Mouse (Mus musculus) lung, embryonic 15.5 days (tissue): ENCODE measurements around the gene Srxn1. TPM values are rescaled to one million over a fixed set of nuclear protein-coding genes. Genes with fewer than 3 reads are reported as not detected.

Source experiments
- ATAC-seq: fragments of 200-750 bp; cut with Nextera tagmentation; 2 replicates; pipeline ENCODE4 v1.8.0; 2017; ENCODE audit warnings: moderate number of reproducible peaks, borderline replicate concordance; ENCODE audit not compliant: low FRiP score, low TSS enrichment; ENCODE audit errors: extremely low read depth
- H3K27ac ChIP-seq: fragments of 300-500 bp; sonication (generic); 2 replicates; pipeline ENCODE4 v1.5.1; 2015; ENCODE audit warnings: moderate library complexity, mild to moderate bottlenecking, inconsistent platforms
- H3K27me3 ChIP-seq: fragments of 300-500 bp; sonication (generic); 2 replicates; pipeline ENCODE4 v1.6.1; 2015; ENCODE audit warnings: inconsistent platforms
- H3K36me3 ChIP-seq: fragments of 300-500 bp; sonication (generic); 2 replicates; pipeline ENCODE4 v1.6.1; 2015; ENCODE audit warnings: inconsistent platforms
- H3K4me1 ChIP-seq: fragments of 300-500 bp; sonication (generic); 2 replicates; pipeline ENCODE4 v1.6.1; 2015; ENCODE audit warnings: inconsistent platforms
- H3K4me2 ChIP-seq: fragments of 300-500 bp; sonication (generic); 2 replicates; pipeline ENCODE4 v1.6.1; 2015; ENCODE audit warnings: inconsistent platforms, mild to moderate bottlenecking, moderate library complexity
- H3K4me3 ChIP-seq: fragments of 300-500 bp; sonication (generic); 2 replicates; pipeline ENCODE4 v1.5.1; 2015; ENCODE audit warnings: mild to moderate bottlenecking, inconsistent platforms
- H3K9ac ChIP-seq: fragments of 300-500 bp; sonication (generic); 2 replicates; pipeline ENCODE4 v1.6.1; 2015; ENCODE audit warnings: inconsistent platforms
- H3K9me3 ChIP-seq: fragments of 300-500 bp; sonication (generic); 2 replicates; pipeline ENCODE4 v1.6.1; 2016; ENCODE audit warnings: inconsistent platforms
- WGBS: fragments of 180-500 bp; shearing (Covaris S2); methylation state at CpG from one replicate; pipeline ENCODE4 v1.1.7; 2015; 5-methylcytosine and 5-hydroxymethylcytosine counted together
- polyA plus RNA-seq: library from polyadenylated mRNA; unstranded; fragments of >200 nt; fragmentation: Nextera tagmentation; extraction: Ambion mirVana; gene quantifications from 2 replicates; pipeline ENCODE4 v1.2.1, GENCODE M21; 2015

Gene Srxn1
- polyA plus RNA-seq, 1 experiment from 2014 or later: 7.7 TPM

DNA sequence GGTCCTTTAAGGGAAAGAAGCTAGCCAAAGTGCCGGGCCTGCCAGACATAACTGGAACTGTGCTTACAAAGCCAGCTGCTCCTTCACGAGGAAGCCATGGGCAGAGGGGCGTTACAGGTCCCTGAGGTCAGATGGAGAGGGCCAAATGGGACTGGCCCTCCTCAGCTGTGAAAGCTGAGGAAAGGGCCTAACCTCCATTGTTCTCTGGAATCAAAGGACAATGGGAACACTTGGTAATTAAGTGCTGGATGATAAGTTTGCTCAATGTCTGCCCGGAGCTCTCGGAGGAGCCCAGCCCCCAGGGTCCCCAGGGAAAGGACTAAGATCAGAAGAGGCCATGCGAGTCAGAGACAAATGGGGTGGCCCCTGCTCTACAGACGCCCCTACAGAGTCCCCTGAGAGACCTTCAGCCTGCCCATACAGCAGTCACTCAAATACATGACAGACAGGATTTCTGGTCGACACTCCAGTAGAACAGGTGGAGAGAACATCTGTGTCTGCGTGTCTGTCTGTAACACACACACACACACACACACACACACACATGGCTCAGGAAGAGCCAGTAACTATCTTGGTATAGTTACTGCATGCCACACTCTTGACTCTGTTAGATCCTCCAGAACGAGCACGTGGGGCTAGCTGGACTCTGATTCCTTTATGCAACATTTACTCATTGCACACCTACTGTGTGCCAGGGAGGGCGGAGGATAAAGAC lies 13.8 kb upstream of the Srxn1 start:
- H3K27me3 ChIP-seq: peaks cover 71% of the 10 kb centered on the region
- WGBS: 32% methylated on average over 12 of the region's 12 CpGs

DNA sequence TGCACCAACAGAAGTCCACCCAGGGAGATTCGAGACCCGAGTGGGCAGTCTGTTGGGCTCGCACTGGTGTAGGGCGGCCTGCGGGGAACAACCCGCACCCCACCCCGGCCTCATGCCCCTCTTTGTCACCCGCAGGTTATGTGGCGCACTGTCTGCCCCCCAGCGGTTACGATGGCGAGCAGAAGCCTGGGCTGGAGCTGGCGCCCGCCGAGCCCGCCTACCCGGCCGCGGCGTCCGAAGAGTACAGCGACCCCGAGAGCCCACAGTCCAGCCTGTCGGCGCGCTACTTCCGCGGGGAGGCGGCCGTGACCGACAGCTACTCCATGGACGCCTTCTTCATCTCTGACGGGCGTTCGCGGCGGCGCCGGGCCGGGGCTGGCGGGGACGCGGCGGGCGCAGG lies 12.4 kb upstream of the Srxn1 start:
- peak overlapping the region; percentile 39 for H3K4me3 ChIP-seq
- H3K9ac ChIP-seq: no peak overlapping the region
- no peak for ATAC-seq
- H3K4me2 ChIP-seq: peak overlapping the region; percentile 63
- H3K36me3 ChIP-seq: no peaks in the 10 kb centered on the region
- no peak overlapping the region for H3K27ac ChIP-seq
- WGBS: 5% methylated on average over 43 of the region's 45 CpGs
- peaks cover 83% of the 10 kb centered on the region for H3K27me3 ChIP-seq
- peaks cover 7% of the 10 kb centered on the region for H3K4me1 ChIP-seq
- H3K9me3 ChIP-seq: no peaks in the 10 kb centered on the region

More for the DNA sequence above, 13.8 kb upstream of the Srxn1 start:
- H3K4me2 ChIP-seq: no peak overlapping the region
- no peak for ATAC-seq
- H3K9ac ChIP-seq: no peak overlapping the region
- no peak overlapping the region for H3K27ac ChIP-seq
- peaks cover 7% of the 10 kb centered on the region for H3K4me1 ChIP-seq
- H3K4me3 ChIP-seq: no peak overlapping the region
- H3K9me3 ChIP-seq: no peaks in the 10 kb centered on the region
- no peaks in the 10 kb centered on the region for H3K36me3 ChIP-seq

DNA sequence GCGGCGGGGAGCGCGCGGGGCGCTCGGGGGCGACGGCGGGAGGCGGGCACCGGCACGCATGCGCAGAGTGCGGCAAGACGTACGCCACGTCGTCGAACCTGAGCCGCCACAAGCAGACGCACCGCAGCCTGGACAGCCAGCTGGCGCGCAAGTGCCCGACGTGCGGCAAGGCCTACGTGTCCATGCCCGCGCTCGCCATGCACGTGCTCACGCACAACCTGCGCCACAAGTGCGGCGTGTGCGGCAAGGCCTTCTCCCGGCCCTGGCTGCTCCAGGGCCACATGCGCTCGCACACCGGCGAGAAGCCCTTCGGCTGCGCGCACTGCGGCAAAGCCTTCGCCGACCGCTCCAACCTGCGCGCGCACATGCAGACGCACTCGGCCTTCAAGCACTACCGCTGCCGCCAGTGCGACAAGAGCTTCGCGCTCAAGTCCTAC lies 11.9 kb upstream of the Srxn1 start:
- H3K9me3 ChIP-seq: no peaks in the 10 kb centered on the region
- no peak overlapping the region for H3K27ac ChIP-seq
- no peaks in the 10 kb centered on the region for H3K36me3 ChIP-seq
- WGBS: 7% methylated on average over 60 of the region's 60 CpGs
- peak overlapping the region; percentile 63 for H3K4me2 ChIP-seq
- ATAC-seq: no peak
- H3K9ac ChIP-seq: no peak overlapping the region
- H3K4me3 ChIP-seq: peak overlapping the region; percentile 39
- H3K27me3 ChIP-seq: peaks cover 87% of the 10 kb centered on the region
- H3K4me1 ChIP-seq: peaks cover 7% of the 10 kb centered on the region

DNA sequence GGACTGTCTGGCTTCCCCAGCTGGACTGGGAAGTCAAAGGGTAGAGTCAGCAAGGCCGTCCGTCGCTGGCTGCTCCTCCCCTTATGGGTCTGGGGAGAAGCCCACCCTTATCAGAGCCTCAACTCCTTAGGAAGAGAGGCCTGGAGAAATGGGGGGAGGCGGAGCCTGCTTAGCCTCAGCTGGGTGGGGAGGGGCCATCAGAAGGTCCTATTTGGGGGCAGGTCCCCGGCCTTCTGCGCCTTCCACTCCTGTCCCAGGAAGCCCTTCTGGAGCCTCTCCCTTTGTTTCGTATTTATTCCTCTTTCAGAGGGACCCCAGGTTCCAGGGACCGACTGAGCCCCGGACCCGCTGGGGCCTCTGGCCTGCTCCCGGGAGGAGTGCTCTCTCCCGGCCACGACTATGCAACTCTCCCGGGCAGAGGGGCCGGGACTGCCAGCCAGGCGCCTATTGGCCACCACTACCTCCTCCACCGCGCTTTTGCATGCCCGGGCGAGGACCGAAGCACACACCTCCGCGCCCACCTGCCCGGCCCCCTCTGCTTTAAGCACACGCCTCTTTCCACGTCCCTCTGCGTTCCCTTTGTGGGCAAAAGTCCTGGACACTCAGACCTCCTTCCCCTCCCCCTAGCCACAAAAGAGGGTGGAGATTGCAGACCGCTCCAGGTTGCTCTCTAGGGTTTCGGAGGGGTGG lies 10.3 kb upstream of the Srxn1 start:
- Histone ChIP-seq H3K4me2 (peak overlapping the region; percentile 41), H3K4me1 (peaks cover 7% of the 10 kb centered on the region), H3K27ac (no peak overlapping the region), H3K4me3 (no peak overlapping the region; the same call in 1 of the 2 replicates), H3K36me3 (no peaks in the 10 kb centered on the region), H3K9ac (no peak overlapping the region), H3K9me3 (no peaks in the 10 kb centered on the region), H3K27me3 (peaks cover 83% of the 10 kb centered on the region)
- ATAC-seq: peak; percentile 29; the same call in 1 of the 2 replicates
- WGBS: 4% methylated on average over 29 of the region's 29 CpGs

DNA sequence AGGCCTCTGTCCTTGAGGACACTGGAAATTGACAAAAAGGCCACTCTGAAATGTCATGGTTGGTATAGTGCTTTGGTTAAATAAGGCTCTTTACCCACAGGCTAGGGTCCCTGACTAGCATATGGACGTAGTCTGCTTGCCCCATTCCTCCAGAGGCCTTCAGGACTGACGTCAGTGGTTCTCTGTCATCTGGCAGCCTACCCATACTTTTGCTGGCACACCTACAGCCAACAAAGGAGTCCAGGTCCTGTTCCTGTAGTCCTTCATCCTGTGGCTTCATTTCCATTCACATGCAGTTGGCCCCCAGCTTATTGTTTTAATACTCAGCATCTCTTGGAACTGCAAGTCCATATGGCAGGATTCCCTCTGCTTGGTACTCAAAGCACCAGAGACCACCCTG lies 8.4 kb upstream of the Srxn1 start:
- H3K9me3 ChIP-seq: no peaks in the 10 kb centered on the region
- no peak overlapping the region for H3K4me2 ChIP-seq
- H3K4me3 ChIP-seq: no peak overlapping the region
- H3K36me3 ChIP-seq: no peaks in the 10 kb centered on the region
- no peak overlapping the region for H3K27ac ChIP-seq
- H3K9ac ChIP-seq: no peak overlapping the region
- peaks cover 7% of the 10 kb centered on the region for H3K4me1 ChIP-seq
- ATAC-seq: no peak
- 73% methylated on average over 2 of the region's 2 CpGs for WGBS
- peaks cover 70% of the 10 kb centered on the region for H3K27me3 ChIP-seq

DNA sequence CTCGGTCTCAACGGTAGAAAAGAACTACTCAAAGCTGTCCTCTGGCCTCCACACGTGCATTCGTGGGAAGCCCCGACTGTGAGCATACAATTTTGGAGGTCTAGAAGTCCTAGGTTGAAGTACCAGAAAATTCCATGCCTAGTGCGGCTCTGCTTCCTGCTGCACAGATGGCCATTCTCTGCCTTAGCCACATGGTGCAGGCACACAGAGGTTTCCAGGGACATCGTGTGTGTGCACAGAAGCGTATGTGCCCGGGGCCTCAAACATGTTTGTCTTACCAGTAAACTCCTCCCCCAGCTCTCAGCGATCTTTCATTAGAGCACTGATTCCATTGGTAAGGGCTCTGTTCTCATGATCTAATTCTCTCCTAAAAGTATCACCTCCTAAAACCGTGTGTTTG lies 7.4 kb upstream of the Srxn1 start:
- Histone ChIP-seq H3K4me3 (no peak overlapping the region), H3K9ac (no peak overlapping the region), H3K4me2 (no peak overlapping the region), H3K36me3 (no peaks in the 10 kb centered on the region), H3K9me3 (no peaks in the 10 kb centered on the region), H3K4me1 (peaks cover 7% of the 10 kb centered on the region), H3K27me3 (peaks cover 62% of the 10 kb centered on the region), H3K27ac (no peak overlapping the region)
- ATAC-seq: no peak
- 69% methylated on average over 11 of the region's 11 CpGs for WGBS

DNA sequence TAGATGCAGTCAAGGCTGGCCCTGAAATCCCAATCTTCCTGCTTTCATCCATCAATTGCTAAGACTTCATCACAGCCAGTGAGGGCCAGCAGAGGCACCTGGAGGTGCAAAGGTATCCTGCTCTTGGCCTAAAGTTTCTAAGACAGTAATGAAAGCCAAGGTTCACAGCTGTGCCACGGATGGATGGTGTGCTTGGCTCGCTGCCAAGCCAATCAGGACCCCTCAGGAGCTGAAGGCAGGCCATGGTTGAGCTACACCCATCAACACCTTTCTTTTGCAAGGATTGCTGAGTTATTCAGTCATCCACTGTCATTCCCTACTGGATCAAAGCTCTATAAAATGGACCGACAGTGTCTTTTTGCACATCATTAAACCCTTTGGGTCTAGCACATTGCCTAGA lies 5.8 kb upstream of the Srxn1 start:
- no peak overlapping the region for H3K4me3 ChIP-seq
- no peak overlapping the region for H3K9ac ChIP-seq
- H3K4me2 ChIP-seq: no peak overlapping the region
- no peaks in the 10 kb centered on the region for H3K9me3 ChIP-seq
- no peaks in the 10 kb centered on the region for H3K36me3 ChIP-seq
- peaks cover 48% of the 10 kb centered on the region for H3K27me3 ChIP-seq
- no peaks in the 10 kb centered on the region for H3K4me1 ChIP-seq
- 50% methylated on average over 3 of the region's 3 CpGs for WGBS
- H3K27ac ChIP-seq: no peak overlapping the region
- ATAC-seq: no peak

DNA sequence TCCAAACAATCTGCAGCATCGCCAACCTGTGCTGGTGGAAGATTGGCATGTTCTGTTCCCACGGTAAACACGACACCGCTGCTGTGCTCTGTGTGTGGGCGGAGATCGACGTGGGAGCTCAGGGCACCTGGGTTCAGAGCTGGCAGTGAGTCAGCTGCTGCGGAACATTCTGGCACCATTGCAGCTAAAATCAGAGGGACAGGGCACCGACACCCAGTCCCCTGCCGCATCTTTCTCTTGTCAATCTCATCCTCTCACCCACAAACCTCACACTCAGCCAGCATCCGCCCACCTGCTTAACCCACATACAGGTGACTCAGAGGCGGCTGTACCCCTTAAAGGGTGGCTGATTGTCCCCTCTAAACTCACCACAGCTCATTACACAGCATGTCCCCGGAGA lies 3.6 kb upstream of the Srxn1 start:
- peaks cover 26% of the 10 kb centered on the region for H3K27me3 ChIP-seq
- WGBS: 68% methylated on average over 13 of the region's 13 CpGs
- ATAC-seq: no peak

DNA sequence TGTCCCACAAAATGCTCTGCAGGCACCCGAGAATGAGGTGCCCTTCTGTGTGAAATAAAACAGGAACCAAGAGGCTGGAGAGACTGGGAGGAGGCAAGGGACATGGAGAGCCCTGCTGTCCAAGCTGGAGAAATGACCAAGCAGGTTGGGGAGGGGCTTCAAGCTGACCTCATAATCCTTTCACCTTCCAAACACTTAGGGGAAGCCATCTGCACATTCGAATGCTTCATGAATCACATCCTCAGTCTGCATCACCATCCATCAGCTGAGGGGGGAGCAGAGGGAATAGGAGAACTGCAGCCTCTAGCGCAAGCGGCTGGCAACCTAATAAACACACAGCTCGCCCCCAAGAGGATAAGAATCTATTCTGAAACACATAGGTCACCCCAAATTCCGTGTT lies 2.9 kb upstream of the Srxn1 start:
- Histone ChIP-seq H3K9ac (no peak overlapping the region), H3K4me2 (no peak overlapping the region), H3K36me3 (no peaks in the 10 kb centered on the region), H3K27ac (no peak overlapping the region), H3K9me3 (no peaks in the 10 kb centered on the region), H3K4me3 (no peak overlapping the region), H3K4me1 (peaks cover 9% of the 10 kb centered on the region; the same call in 1 of the 2 replicates), H3K27me3 (peaks cover 21% of the 10 kb centered on the region)
- 54% methylated on average over 6 of the region's 6 CpGs for WGBS
- ATAC-seq: no peak

More for the DNA sequence above, 3.6 kb upstream of the Srxn1 start:
- H3K9ac ChIP-seq: no peak overlapping the region
- H3K27ac ChIP-seq: no peak overlapping the region
- no peak overlapping the region for H3K4me2 ChIP-seq
- no peaks in the 10 kb centered on the region for H3K9me3 ChIP-seq
- peaks cover 9% of the 10 kb centered on the region; the same call in 1 of the 2 replicates for H3K4me1 ChIP-seq
- no peaks in the 10 kb centered on the region for H3K36me3 ChIP-seq
- H3K4me3 ChIP-seq: no peak overlapping the region

DNA sequence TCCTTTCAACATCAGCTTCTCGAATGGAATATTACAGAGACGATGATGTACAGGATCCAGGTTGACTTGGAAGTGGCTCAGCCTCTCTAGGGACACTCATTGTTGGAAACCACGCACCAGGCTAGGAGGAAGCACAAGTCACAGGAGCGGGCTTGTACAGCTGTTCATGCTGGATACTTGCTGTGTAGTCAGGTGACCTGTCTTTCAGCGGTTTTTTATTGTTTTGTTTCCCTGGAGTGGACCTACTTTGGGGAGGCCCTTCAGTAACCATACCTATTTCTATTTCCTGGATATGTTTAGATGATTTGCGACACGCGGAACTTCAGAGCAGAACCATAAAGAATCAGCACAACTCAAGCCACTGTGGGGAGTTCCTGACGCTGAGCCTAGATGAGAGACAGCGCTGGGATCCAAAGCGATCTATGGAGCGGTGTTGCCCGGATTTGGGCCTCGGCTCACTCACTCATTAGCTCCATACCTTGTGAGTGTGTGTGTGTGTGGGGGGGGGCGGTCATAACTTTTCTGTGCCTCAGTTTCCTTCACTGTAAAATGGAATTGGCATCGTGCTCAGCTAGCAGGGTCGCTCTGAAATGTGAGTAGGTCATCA lies 502 bp upstream of the Srxn1 start:
- no peak overlapping the region for H3K27ac ChIP-seq
- peak overlapping the region; percentile 71 for H3K9ac ChIP-seq
- H3K4me1 ChIP-seq: peaks cover 9% of the 10 kb centered on the region; the same call in 1 of the 2 replicates
- no peaks in the 10 kb centered on the region for H3K36me3 ChIP-seq
- 16% methylated on average over 17 of the region's 17 CpGs for WGBS
- ATAC-seq: peak; percentile 39; the same call in 1 of the 2 replicates
- H3K27me3 ChIP-seq: peaks cover 11% of the 10 kb centered on the region
- peak overlapping the region; percentile 97 for H3K4me2 ChIP-seq
- peak overlapping the region; percentile 64 for H3K4me3 ChIP-seq
- no peaks in the 10 kb centered on the region for H3K9me3 ChIP-seq

DNA sequence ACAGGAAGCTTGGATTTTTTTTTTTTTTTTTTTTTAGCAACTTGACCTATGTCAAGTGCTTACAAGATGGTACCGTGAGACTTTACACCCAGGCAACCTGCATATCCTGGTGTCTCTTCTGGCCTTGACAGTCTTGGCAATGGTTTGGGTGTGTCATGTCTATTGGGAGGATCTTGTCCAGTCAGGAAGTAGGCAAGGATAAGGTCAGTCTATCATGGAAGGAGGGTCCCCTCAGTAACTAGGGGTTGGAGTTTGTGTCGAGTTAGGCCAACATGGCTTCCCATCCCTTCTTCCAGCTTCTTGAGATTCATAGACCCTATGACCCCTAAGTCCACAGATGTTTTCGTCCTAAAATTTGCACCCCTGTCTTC lies 894 bp downstream of the Srxn1 start:
- WGBS: 70% methylated on average over 3 of the region's 3 CpGs
- no peak for ATAC-seq
- Histone ChIP-seq H3K9ac (no peak overlapping the region), H3K9me3 (no peaks in the 10 kb centered on the region), H3K4me2 (peak overlapping the region; percentile 97), H3K27ac (no peak overlapping the region), H3K4me1 (peaks cover 9% of the 10 kb centered on the region; the same call in 1 of the 2 replicates), H3K36me3 (no peaks in the 10 kb centered on the region), H3K4me3 (peak overlapping the region; percentile 64), H3K27me3 (peaks cover 11% of the 10 kb centered on the region; the same call in 1 of the 2 replicates)

DNA sequence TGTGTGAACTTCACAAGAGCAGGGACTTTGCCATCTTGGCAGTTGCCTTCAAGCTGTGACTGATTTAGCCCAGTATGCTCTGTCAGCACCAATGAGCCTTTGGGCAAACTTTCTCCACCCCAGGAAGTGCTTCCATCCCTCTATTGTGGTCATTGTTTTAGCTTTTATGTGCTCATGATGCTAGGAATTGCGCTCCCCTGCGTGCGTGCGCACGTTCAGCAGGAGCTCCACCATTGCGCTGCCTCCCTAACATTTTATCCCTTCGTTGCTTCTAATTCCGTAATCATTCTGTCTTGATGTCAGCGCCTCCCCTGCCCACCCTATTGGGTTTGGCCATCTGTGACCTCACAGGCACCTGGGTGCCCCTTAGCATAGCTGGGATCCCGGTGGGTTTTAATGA lies 1.3 kb downstream of the Srxn1 start:
- Histone ChIP-seq H3K27ac (no peak overlapping the region), H3K4me3 (peak overlapping the region; percentile 64; the same call in 1 of the 2 replicates), H3K4me2 (no peak overlapping the region), H3K9me3 (no peaks in the 10 kb centered on the region), H3K27me3 (peaks cover 8% of the 10 kb centered on the region; the same call in 1 of the 2 replicates), H3K9ac (no peak overlapping the region), H3K36me3 (no peaks in the 10 kb centered on the region), H3K4me1 (peaks cover 11% of the 10 kb centered on the region; the same call in 1 of the 2 replicates)
- 93% methylated on average over 10 of the region's 10 CpGs for WGBS
- no peak for ATAC-seq
